Mouse (Mus musculus) ES-Bruce4 (cell line): Measurements from ENCODE around the gene Lancl2.

Experiments
- CTCF ChIP-seq: IDR thresholded peaks from one replicate; pipeline ENCODE4 v1.8.1; 2011; ENCODE audit warnings: low read depth, low read length
- POLR2A ChIP-seq: IDR thresholded peaks from one replicate; pipeline ENCODE4 v1.8.1; 2011; ENCODE audit warnings: low read length; ENCODE audit not compliant: insufficient read depth

DNA sequence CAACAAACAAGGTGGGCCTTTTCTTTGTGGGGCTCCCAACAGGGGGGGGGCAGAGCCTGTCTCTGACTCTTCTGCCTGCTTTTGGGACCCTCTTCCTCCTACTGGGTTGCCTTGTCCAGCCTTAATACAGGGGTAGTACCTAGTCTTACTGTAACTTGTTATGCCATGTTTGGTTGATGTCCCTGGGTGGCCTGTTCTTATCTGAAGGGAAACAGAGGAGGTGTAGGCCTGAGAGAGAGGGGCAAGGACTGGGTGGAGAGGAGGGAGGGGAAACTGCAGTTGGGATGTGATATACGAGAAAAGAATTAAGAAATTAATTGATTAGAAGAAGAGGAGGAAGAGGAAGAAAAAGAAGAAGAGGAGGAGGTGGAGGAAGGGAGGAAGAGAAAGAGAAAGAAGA, 63.9 kb downstream of the Lancl2 start:
- no peak for TF ChIP-seq CTCF
- no peak for TF ChIP-seq POLR2A
